Mouse (Mus musculus) olfactory bulb, adult 2 months (tissue): Measurements from ENCODE around the gene Ankrd66. TPM values are rescaled to one million over a fixed set of nuclear protein-coding genes. Genes with fewer than 3 reads are reported as not detected.
"Not testable (repeated sequence)": the region's sequence is repeated elsewhere in the genome, so short reads cannot be mapped to it uniquely, and the experiment has no call there.

Source experiments
- H3K27ac ChIP-seq: fragments of 200-500 bp; 2 replicates; pipeline ENCODE4 v1.5.1; 2012; ENCODE audit warnings: low read depth, low read length; ENCODE audit not compliant: insufficient read depth
- H3K4me1 ChIP-seq: fragments of 200-500 bp; 2 replicates; pipeline ENCODE4 v1.6.1; 2012; ENCODE audit warnings: low read length; ENCODE audit not compliant: control insufficient read depth, insufficient read depth
- H3K4me3 ChIP-seq: fragments of 200-500 bp; 2 replicates; pipeline ENCODE4 v1.5.1; 2012; ENCODE audit warnings: mild to moderate bottlenecking, low read depth, low read length, moderate library complexity; ENCODE audit not compliant: insufficient read depth
- CTCF ChIP-seq: fragments of 200-500 bp; IDR thresholded peaks from 2 replicates; pipeline ENCODE4 v1.5.1; 2012; ENCODE audit warnings: low read depth, mild to moderate bottlenecking, low read length, moderate library complexity; ENCODE audit not compliant: insufficient read depth
- POLR2A ChIP-seq: fragments of 200-500 bp; IDR thresholded peaks from 2 replicates; pipeline ENCODE4 v1.6.1; 2012; ENCODE audit warnings: mild to moderate bottlenecking, low read depth, low read length, moderate library complexity; ENCODE audit not compliant: insufficient read depth
- WGBS: fragments of 180-500 bp; shearing (Covaris S2); methylation state at CpG from one replicate; pipeline ENCODE4 v1.1.7; 2018; 5-methylcytosine and 5-hydroxymethylcytosine counted together
- polyA plus RNA-seq: library from polyadenylated mRNA; stranded (reverse); fragments of >200 nt; gene quantifications from 2 replicates; pipeline ENCODE4 v1.2.4, GENCODE M21; 2012; ENCODE audit warnings: low replicate concordance; ENCODE audit not compliant: missing spikeins, insufficient read depth, insufficient read length

Ankrd66 gene
- polyA plus RNA-seq, 1 experiment: not detected

DNA sequence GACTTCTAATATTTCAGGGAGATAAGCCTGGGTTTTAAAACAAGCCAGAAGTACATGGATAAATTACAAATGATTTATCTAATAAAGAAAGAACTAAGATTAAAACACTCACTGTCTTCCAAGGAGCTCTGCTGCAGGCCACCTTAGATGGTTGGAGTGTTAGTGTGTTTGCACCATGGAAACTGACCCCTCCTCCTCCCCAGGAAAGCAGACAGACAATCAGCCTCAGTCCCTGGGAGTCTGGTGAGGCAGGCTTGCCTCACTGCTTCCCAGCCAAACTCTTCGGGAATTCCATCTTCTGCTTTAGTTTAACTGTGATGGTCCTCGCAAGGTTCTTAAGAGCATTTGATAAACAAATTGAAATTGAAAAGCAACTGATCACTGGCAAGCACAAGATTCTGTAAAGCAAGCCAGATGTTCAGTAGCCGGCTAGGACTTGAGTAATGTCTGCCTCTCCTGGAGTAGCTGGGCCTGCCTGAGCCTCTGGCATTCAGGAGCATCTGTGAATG is 7.7 kb upstream of the Ankrd66 start:
- Histone ChIP-seq H3K4me3 (no peak overlapping the region), H3K4me1 (no peaks in the 10 kb centered on the region), H3K27ac (no peak overlapping the region)
- WGBS: 64% methylated on average over 3 of the region's 3 CpGs
- TF ChIP-seq POLR2A (no peak), CTCF (no peak)

DNA sequence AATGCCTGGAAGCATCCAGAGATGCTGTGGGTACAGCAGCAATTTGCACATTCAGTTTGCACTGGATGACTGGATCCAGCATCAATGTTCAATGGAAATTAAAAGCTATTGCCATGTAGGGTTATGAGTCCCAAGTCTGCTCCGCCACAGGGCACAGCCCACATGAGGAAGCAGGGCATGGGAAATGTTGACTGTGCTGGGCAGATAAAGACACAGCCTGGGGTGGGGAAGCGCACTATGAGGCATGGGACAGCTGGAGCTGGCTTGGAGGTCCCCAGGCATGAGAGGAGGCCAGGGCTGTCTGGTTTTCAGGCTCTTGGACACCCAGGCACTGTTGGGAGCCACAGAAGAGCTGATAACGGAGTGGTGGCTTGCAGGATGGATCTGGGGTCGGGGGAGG is 601 bp upstream of the Ankrd66 start:
- TF ChIP-seq POLR2A (no peak), CTCF (no peak)
- WGBS: 94% methylated on average over 4 of the region's 4 CpGs
- no peaks in the 10 kb centered on the region for H3K4me1 ChIP-seq
- H3K4me3 ChIP-seq: no peak overlapping the region
- no peak overlapping the region for H3K27ac ChIP-seq

DNA sequence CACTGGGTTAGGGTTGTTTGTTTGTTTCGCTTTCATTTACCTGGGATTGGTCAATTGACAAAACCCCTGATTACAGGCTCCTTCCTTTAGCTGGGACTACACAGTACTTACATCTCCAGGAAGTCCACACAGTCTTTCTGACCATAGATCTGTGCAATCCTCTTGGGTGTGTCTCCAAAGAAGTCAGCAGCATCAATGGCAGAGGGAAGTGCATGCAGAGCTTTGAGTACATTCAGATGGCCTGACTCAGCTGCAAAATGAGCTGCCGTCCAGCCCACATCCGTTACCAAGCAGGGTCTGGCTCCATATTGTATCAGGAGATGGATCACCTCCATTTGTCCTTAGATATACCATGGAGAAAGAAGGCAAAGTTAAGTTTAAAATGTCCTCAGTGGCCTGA is 4.7 kb downstream of the Ankrd66 start:
- H3K27ac ChIP-seq: no peak overlapping the region
- WGBS: 97% methylated on average over 3 of the region's 3 CpGs
- H3K4me3 ChIP-seq: no peak overlapping the region
- TF ChIP-seq CTCF: no peak
- no peak for TF ChIP-seq POLR2A
- peaks cover 8% of the 10 kb centered on the region for H3K4me1 ChIP-seq

DNA sequence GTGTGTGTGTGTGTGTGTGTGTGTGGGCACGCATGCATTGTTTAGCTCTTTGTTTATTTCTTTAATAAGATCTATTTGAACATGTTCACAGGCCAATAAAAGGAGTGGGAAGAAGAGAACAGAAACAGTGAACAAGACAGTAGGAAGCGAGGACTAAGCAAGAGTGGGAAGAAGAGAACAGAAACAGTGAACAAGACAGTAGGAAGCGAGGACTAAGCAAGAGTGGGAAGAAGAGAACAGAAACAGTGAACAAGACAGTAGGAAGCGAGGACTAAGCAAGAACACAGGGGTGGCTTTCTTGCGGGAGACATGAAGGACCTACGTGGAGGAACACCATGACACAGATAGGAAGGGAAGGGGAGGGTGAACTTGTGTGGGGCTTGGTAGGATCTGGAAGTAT is 6.6 kb downstream of the Ankrd66 start:
- H3K4me3 ChIP-seq, H3K27ac ChIP-seq, H3K4me1 ChIP-seq: not testable (repeated sequence)
- WGBS: 73% methylated on average over 6 of the region's 6 CpGs

DNA sequence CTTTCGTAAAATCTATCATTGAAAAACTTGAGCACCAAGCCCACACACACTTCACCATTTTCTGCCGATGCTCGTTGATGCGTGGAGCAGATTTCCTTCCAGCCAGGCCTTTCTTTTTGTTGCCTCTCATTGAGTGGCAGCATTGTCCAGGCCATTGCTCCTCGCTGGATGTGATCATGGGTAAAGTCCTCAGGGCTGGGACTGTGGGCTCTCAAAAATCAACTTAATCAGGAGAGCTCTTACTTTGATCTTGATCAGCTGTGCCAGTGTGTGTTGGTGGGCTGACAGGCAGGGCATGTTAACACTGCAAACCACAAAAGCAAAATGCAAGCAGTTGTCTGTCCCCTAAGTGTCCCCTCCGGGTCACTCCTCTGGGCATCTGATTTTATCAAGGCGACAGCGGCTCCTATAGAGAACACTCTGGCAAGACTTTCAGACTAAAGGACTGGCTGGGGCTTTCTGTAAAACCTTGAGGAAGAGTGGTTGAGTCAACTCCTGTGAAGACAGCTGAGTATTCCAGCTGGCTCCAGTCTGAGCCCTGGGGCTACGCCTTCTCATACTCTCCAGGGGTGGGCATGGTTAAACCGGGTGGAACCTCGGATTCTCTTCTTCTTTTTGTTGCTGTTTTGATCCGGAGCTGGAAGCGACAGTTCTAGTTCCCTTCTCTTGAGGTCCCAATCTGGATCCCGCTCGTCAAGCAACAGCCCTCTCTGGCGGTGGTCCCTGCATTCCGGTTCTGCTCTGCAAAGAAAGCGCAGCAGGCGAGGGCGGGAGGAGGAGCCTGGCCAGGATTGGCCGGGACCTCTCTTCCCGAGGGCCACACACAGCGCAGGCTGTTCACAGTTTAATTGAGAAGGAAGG is 8.8 kb downstream of the Ankrd66 start:
- WGBS: 19% methylated on average over 23 of the region's 23 CpGs
- Histone ChIP-seq H3K4me1 (peaks cover 8% of the 10 kb centered on the region), H3K4me3 (peak overlapping the region; percentile 21; the same call in 1 of the 2 replicates), H3K27ac (no peak overlapping the region)
- TF ChIP-seq CTCF (no peak), POLR2A (no peak)

DNA sequence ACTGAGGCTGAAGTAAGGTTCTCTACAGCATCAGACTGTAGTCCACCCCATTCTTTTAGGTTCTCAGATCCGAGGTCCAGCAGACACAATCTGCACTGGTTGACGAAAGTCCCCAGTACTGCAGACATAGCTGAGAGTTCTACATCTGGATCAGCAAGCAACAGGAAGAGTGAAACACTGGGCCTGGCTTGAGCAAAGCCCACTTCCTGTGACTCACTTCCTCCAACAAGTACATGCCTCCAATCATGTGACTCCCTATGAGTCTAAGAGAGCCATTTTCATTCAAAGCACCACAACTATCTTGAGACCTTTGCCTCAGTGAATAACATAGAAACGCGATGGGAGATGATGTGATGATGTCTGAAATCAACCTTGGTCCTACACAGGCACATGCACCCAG is 12.2 kb downstream of the Ankrd66 start:
- Histone ChIP-seq H3K27ac (no peak overlapping the region), H3K4me3 (no peak overlapping the region), H3K4me1 (peaks cover 8% of the 10 kb centered on the region)
- TF ChIP-seq POLR2A: no peak
- TF ChIP-seq CTCF: no peak
- WGBS: 91% methylated on average over 4 of the region's 4 CpGs

DNA sequence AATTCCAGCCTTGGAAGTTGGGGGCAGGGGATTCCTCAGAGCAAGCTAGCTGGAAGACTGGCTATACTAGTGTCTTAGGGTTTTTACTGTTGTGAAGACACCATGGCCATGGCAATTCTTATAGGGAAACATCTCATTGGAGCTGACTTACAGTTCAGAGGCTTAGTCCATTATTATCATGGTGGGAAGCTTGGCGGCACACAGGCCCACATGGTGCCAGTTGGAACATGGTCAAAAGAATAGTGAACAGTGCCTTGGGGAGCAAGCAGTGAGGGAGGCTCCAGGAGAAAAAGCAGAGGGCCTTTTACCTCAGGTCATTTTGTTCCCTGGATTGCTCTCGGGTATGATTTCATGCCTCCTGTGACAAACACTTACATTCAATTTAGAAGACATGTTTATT is 12.9 kb downstream of the Ankrd66 start:
- 63% methylated on average over 2 of the region's 2 CpGs for WGBS
- no peak overlapping the region for H3K27ac ChIP-seq
- H3K4me3 ChIP-seq: no peak overlapping the region
- no peak for TF ChIP-seq POLR2A
- TF ChIP-seq CTCF: no peak
- H3K4me1 ChIP-seq: peaks cover 8% of the 10 kb centered on the region

DNA sequence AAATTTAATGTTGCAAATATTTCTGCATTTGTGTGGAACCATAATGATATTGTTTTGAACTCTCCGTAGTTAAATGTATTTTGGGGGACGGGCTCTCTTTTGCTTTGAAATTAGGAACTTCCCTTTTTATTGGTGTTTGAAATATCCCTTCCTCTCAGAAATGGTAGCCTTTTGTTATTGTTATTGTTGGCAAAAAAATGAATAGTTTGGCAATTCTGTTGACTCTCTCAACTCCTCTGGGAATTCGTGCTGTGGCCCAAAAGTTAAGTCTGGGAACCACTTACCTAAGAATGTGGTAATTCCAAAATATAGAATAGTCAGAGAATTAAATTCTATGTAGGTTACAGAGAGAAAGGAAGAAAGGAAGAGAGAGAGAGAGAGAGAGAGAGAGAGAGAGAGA is 23.3 kb downstream of the Ankrd66 start:
- Histone ChIP-seq H3K4me1 (no peaks in the 10 kb centered on the region), H3K4me3 (no peak overlapping the region), H3K27ac (no peak overlapping the region)
- TF ChIP-seq POLR2A (no peak), CTCF (no peak)
- WGBS: 86% methylated on average over 3 of the region's 3 CpGs

DNA sequence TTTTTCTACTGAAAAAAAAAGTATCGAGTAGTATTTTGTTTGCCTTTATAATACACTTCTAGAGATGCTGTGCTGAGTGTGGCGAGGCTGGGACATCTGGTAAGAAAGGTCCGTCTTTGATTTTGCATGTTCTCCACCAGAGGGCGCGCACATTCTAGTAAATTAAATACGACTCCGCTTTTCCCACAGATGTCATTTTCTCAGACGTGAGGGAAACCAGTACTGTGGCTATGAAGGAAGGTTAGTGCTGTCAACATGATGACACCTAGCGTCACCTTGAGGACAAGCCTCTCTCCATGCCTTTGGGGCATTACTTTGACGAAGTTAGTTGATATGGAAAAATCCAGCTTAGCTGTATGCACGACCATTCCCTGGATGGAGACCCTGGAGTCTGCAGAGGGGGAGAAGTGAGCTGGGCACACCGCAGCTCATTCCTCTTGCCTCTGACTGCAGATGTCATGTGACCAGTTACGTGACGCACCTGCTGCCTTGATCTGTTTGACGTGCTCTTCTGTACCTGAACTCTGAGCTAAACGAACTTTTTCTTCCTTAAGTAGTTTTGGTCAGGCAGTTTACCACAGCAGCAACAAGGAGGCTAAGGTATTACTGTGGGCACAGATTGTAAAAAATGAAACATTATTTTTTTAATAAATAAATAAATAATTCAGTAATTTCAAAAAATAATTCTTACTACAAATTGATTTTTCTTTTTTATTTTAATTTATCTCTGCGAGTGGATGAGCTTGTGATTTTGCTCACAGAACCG is 24.6 kb downstream of the Ankrd66 start:
- 27% methylated on average over 18 of the region's 18 CpGs for WGBS
- Histone ChIP-seq H3K27ac (no peak overlapping the region), H3K4me3 (no peak overlapping the region), H3K4me1 (no peaks in the 10 kb centered on the region)
- TF ChIP-seq CTCF (no peak), POLR2A (no peak)
